Mouse (Mus musculus) liver (tissue): Measurements from ENCODE around the gene Itpr2.

Experiments
- DNase-seq: peaks from one replicate; pipeline ENCODE4 v3.0.0-alpha.2; 2020; ENCODE audit warnings: mixed read lengths

The Itpr2 gene

GRCm38 (mm10) chr6:146136646-146137045 lies 365.4 kb downstream of the Itpr2 start:
- no peak for DNase-seq

- no peak for DNase-seq
Measured at GRCm38 (mm10) chr6:146136244-146136643, 365.8 kb downstream of the Itpr2 start.

DNA sequence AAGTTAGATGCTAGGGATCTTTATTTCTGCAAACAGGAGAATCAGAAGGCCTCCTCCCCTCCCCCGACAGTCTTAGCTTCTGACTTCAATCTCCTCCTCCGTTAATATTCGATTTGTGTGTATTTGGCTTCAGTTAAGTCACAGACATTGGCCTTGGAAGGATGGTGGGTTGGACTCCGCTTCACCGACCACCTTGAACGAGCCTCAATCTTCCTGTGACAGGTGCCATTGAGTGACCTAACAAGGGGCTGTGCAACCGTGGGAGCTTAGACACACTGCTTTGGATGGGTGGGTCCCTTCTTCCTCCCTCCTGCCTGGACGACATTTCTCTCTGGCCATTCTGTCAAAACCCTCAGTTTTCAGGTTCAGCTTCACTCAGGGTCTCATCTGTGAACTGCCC lies 366.7 kb downstream of the Itpr2 start:
- DNase-seq = no peak

DNA sequence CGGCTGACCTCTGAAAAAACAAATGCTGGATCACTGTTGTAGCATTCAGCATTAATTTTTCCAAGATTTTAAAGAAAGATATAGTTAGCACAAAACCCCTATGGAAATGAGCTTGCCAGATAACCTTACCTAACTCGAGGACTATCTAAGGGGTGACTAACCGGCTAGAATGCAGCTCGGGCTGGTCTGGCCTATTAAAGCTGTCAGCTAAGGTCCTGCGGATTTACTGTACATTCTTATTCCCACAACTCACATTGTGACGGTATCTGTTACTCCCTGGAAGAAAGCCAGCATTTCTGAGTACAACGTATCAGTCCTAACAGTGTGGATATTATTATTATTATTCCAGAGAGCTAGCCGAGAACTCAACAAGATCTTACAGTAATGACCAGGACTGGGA lies 368.1 kb downstream of the Itpr2 start:
- DNase-seq = no peak

DNA sequence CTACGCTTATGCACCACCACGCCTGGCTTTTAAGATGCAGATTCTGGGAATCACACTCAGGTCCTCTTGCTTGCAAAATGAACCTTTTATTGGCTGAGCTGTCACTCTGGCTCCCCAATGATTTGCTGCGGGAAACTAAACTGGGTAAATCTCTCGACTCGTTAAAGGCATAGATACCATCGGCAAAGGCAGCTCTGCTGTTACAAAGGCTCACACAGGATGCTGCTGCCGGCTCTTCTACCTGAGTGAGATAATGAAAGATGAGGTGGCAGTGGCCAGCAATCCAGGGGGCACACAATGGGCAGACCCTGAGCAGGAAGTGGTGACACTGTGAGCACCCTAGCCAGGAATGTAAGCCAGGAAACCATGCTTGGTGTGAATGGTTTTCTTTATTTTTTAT lies 373.0 kb downstream of the Itpr2 start:
- no peak for DNase-seq

- DNase-seq = no peak
Measured at GRCm38 (mm10) chr6:146126823-146127681, 375.0 kb downstream of the Itpr2 start.

DNA sequence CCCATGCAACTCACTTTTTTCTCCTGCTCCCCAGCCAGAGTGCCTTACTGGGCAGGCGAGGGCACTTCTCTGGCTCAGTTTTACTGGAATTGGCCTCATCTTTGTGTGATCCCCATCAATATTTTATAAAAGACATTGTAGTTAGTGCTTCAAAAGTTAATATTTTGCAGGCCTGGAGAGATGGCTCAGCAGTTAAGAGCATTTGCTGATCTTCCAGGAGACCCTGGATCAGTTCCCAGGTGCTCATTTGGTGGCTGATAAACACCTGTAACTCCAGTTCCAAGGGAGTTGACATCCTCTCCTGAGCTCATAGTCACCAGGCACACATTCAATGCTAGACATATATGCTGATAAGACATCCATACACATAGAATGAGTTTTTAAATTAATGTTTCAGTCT lies 376.4 kb downstream of the Itpr2 start:
- no peak for DNase-seq

GRCm38 (mm10) chr6:146124479-146124878 lies 377.5 kb downstream of the Itpr2 start:
- no peak for DNase-seq

GRCm38 (mm10) chr6:146123656-146124055 lies 378.4 kb downstream of the Itpr2 start:
- DNase-seq = no peak

- no peak for DNase-seq
Measured at GRCm38 (mm10) chr6:146120172-146120571, 381.9 kb downstream of the Itpr2 start.

- no peak for DNase-seq
Measured at GRCm38 (mm10) chr6:146114731-146115302, 387.2 kb downstream of the Itpr2 start.

- no peak for DNase-seq
Measured at GRCm38 (mm10) chr6:146114071-146114470, 388.0 kb downstream of the Itpr2 start.

DNA sequence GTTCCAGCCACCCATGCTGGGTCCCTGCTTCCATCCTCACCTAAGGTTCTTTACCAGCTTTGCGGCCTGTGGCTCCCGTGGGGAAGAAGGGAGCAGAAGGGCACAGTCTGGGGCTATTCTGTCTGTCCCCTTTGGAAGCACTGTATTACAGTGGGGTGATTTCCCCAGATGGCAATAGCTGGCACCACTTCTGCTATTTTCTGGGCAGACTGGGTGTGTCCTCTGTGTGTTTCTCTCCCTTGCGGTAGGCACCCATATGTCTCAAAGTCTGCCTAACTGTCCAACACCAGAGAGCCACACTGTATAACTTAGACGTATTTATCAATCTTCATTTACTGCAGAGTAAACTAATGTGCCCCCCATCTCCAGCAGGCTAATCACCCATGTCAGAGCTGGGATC lies 388.9 kb downstream of the Itpr2 start:
- DNase-seq = no peak

DNA sequence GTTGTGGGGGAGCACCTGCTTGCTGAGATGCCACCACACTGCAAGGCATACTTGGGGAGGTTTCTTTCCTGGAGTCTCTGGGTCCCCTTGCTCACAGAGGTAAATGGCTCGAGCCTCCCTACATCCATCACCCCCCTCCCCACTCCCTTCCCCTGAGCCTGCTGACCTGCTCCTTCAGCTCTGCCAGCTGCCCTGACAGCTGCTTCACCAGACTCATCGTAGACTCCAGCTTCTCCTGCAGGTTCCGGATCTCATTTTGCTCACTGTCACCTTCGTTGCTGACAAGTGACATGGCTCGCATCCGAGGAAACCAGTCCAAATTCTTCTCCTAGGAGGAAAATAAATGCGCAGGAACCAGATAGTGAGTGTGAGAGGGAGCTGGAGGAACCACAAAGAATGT lies 389.8 kb downstream of the Itpr2 start:
- DNase-seq = no peak

DNA sequence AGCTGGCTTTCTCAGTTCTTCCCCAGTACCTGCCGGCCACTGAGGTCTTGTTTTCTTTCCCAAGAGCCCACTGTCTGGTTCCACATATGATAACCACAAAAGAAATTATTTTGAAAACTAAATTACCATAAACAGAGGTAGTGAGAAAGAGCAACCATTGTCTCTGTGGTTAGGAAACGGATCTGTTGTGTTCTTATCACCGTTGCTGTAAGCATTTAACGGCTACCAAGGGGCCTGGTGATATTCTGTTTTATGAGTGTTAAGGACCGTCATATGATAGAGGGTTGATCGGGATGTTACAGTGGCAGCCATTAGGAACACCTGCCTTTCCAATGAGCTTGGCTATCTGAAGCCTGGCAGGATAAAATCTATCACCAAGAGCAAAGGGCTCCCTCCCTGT lies 390.2 kb downstream of the Itpr2 start:
- DNase-seq = no peak

GRCm38 (mm10) chr6:146110832-146111741 lies 390.9 kb downstream of the Itpr2 start:
- DNase-seq = no peak

DNA sequence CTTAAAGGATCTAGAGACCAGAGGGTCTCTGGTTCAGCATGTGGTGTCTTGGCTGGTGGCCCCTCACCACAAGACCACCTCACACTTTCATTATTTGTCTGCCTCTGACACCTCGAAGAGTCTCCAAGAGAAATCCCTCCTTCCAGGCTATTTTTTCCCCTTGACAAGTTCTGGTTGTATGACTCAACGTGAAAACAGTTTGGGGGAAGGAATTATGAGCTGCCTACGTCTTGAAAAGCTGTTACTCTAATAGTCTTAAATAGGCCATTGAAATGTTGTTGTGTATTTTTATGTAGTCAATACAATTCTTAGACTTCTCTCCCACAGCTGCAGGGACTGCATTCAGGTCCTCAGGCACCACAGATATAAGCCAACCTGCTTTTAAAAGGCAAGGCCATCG lies 391.6 kb downstream of the Itpr2 start:
- no peak for DNase-seq

- DNase-seq = no peak
Measured at GRCm38 (mm10) chr6:146108695-146109094, 393.3 kb downstream of the Itpr2 start.

GRCm38 (mm10) chr6:146107117-146107832 lies 394.7 kb downstream of the Itpr2 start:
- DNase-seq = no peak

DNA sequence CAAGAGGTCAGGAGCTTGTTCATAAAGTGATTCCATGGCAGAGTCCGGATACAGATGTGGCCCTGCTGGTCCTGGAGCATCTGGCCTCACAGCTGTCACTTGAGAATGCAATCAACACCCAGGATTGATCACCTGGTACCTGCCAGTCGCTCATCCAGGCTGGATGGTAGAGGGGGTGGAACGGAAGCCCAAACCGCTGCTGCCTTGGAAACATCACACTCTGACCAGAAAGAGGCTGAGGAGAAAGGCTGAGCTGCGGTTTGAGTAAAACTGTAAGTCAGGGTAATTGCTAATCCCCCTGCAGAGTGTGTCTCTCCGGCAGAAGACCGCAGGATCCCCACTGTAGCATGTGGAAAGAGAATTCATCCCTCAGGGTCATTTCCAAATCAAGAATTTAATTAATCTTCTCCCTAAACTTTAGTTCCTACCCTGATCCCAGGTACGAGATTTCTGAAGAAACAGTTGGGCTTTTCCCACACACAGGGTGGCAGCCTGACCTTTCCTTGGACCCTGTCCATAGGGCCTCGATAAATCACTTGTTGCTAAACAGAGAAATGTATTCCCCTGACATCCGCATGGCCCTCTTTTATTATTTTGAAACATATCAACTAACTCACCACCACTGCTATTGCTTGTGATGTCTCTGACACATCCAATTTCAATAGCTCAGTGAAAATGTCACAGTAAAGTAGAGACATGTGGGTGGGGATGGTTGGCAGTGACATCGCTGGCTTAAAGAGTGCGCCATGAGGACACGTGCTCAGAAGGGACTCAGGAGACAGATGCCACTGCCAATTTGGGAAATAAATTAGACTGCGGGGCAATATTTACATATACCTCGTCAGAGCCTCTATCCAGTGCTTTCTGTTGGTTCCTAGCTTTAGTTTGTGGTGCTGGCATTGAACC lies 418.7 kb downstream of the Itpr2 start:
- no peak for DNase-seq

DNA sequence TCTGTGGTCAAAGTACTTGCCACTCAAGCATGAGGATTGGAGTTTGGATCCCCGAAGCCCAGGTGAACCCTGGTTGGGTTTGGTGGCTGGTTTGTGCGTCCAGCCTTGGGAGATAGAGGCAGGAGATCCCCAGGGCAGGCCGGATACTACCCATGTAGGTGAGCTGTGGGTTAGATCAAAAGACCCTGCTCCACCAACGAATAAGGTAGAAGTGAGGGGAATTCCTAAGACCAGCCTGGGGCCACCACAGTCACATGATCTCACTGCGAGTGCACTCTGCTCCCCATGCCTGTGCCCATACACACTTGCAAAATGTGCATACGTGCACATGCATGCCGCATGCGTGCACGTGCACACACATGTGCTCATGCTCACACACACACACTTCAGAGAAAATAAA lies 419.5 kb downstream of the Itpr2 start:
- DNase-seq = no peak

GRCm38 (mm10) chr6:146081578-146081977 lies 420.4 kb downstream of the Itpr2 start:
- DNase-seq = no peak
